Mouse (Mus musculus) right cerebral cortex, postnatal 36 days (tissue): ENCODE results near the gene Tfpt.
"Not testable (repeated sequence)": the region's sequence is repeated elsewhere in the genome, so short reads cannot be mapped to it uniquely, and the experiment has no call there.

ENCODE experiments used
- DNase-seq, 2 experiments: peaks; one replicate each; pipeline ENCODE4 v3.0.0; 2022; ENCODE audit warnings: low spot score in 2 of 2, mixed read lengths in 1 of 2

Gene Tfpt

DNA sequence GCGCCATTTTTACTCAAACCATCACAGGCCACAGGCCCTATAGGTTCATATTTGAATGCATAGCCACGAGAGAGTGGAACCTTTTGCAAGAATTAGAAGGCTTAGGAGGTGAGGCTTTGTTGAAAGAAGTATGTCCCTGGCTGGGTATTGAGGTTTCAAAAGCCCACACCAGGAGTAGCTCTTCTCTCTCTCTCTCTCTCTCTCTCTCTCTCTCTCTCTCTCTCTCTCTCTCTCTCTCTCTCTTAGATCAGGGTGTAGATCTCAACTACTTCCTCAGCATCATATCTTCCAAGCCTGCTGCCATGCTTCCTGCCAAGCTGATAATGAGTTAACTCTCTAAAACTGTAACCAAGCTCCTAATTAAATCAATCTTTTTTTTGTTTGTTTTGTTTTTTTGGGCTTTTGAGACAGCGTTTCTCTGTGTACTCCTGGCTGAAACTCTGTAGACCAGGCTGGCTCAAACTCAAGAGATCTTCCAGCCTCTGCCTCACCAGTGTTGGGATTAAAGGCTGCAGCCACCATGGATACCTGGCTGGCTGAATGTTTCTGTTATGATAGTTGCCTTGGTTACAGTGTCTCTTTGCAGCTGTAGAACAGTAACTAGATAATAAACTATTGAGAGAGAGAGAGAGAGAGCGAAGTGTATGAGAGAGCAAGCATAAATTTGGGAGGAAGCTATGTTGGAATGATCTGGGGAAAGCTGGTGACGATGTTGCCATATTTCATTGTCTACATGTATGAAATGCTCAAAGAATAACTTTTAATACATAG lies 53.2 kb downstream of the Tfpt start:
- DNase-seq = no peak

DNA sequence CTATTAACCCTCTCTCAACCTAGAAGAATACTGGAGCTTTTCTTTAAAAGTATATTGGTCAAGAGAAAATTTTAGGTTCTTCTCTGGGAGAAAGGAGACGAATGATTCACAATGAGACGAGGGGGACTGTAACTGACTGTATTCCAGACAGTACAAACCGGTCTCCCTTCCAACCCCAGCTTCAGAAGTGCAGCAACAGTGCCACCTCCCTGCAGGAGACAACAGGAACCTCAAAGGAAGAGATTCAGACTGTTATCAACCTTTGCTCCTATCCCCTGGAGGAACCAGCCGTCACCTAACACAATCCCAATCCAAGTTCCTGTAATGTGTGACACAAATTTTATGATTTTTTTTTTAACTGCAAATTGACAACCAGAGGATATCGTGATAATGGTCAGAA lies 55.5 kb downstream of the Tfpt start:
- DNase-seq = no peak

DNA sequence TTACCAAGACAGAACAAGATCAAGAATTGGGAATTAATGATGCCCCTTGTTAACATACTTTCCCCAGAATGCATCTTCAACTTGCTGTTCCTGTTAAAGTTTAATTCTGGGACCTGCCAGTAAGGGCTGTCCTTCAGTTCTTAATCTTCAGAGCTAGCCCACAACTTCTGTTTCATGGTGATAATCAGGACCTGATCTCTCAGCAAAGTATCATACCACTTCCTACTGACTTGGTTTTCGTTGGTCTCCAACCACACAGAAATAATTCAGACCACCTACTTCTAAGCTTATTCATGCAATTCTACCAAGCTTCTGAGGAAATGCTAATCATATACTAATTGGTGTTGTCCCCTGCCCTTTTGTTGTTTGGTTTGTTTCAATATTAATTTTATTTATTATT lies 57.9 kb downstream of the Tfpt start:
- DNase-seq = no peak

DNA sequence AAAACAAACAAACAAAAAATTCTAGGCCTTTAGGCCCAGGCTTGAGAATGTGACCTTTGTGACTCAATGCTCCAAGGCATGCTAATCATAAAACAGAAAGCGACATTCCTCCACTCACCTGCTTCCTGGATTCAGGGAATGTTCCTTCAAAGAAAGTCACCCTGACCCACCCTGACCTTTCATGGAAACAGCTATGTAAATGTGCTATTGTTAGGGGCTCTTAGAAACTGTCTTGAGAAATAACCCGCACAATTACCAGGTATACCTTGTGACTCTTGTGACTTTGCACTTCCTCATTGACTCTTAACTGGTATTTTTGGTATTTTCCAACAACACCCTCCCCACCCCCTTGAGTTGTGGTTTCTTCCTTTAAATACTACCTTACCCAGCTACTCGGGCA lies 59.1 kb downstream of the Tfpt start:
- DNase-seq = not testable (repeated sequence)
